Comparison of ENCODE assay signal across 8 mouse cellular contexts in genomic region chrX:107815502-107816217, GRCm38 (mm10). TPM values are rescaled to one million over a fixed set of nuclear protein-coding genes. Genes with fewer than 3 reads are reported as not detected.
DNase-seq lines count a peak whose midpoint lies in the region; ATAC-seq lines count a peak whose summit lies in the region.

No protein-coding gene starts in this region.

- H3K4me1 ChIP-seq in forebrain, embryonic 14.5 days (ENCODE audit: control insufficient read depth, insufficient read depth, low read length), result no peaks in the 10 kb centered on the region
- H3K4me1 ChIP-seq in hindbrain, embryonic 12.5 days, result no peaks in the 10 kb centered on the region

- H3K36me3 ChIP-seq in forebrain, embryonic 14.5 days (ENCODE audit: control insufficient read depth, insufficient read depth, low read length), result no peaks in the 10 kb centered on the region
- H3K36me3 ChIP-seq in hindbrain, embryonic 12.5 days, result no peaks in the 10 kb centered on the region

- no peaks in the 10 kb centered on the region for H3K9me3 ChIP-seq in forebrain, embryonic 14.5 days (replicated peaks; ENCODE audit: control insufficient read depth, low read length)
- no peaks in the 10 kb centered on the region for H3K9me3 ChIP-seq in hindbrain, embryonic 12.5 days (replicated peaks)

- peak; percentile 75 for ATAC-seq in forebrain, embryonic 14.5 days
- ATAC-seq in hindbrain, embryonic 12.5 days (ENCODE audit: low FRiP score), result peak; percentile 86
- ATAC-seq in megakaryocyte, adult 5-6 weeks (ENCODE audit: poor library complexity, severe bottlenecking), result peak; percentile 49

- no peaks in the 10 kb centered on the region for H3K27me3 ChIP-seq in forebrain, embryonic 14.5 days (replicated peaks; ENCODE audit: control insufficient read depth, insufficient read depth, low read length)
- H3K27me3 ChIP-seq in hindbrain, embryonic 12.5 days, result no peaks in the 10 kb centered on the region

- peak; percentile 4 for DNase-seq in embryo, embryonic 10 days (ENCODE audit: low spot score)
- DNase-seq in embryo, embryonic 9.5 days (ENCODE audit: extremely low spot score), result no peak
- peak; percentile 46 for DNase-seq in cerebellum, adult 11 months
- DNase-seq in forebrain, embryonic 14.5 days (ENCODE audit: low spot score), result peak; percentile 20
- peak; percentile 2 to 6 for DNase-seq in layer of hippocampus, postnatal 36 days
- peak; percentile 8 for DNase-seq in right cerebral cortex, postnatal 4 days

- 30% methylated on average over 29 of the region's 32 CpGs for WGBS in forebrain, embryonic 14.5 days
- WGBS in hindbrain, embryonic 12.5 days, result 23% methylated on average over 32 of the region's 32 CpGs

- no peak overlapping the region for H3K27ac ChIP-seq in forebrain, embryonic 14.5 days (ENCODE audit: low read depth, low read length)
- no peak overlapping the region for H3K27ac ChIP-seq in hindbrain, embryonic 12.5 days

- peak overlapping the region; percentile 53 for H3K4me2 ChIP-seq in forebrain, embryonic 14.5 days (ENCODE audit: low read length)
- peak overlapping the region; percentile 54 for H3K4me2 ChIP-seq in hindbrain, embryonic 12.5 days (replicated peaks)

- H3K4me3 ChIP-seq in forebrain, embryonic 14.5 days (ENCODE audit: low read depth, low read length), result peak overlapping the region; percentile 47
- peak overlapping the region; percentile 53 for H3K4me3 ChIP-seq in hindbrain, embryonic 12.5 days

- peak overlapping the region; percentile 69 for H3K9ac ChIP-seq in forebrain, embryonic 14.5 days (ENCODE audit: low read length)
- H3K9ac ChIP-seq in hindbrain, embryonic 12.5 days, result peak overlapping the region; percentile 67

RNA-seq across cellular contexts. Expression of gene 2610002M06Rik, which starts 0.5 kb away (rescaled TPM):
- 13.6 and 16.7 TPM in 2 replicates for polyA plus RNA-seq in forebrain, embryonic 14.5 days (2014; fragmentation: Nextera tagmentation; extraction: Ambion mirVana)
- 11.0 and 12.1 TPM in 2 replicates for polyA plus RNA-seq in hindbrain, embryonic 12.5 days (2016; fragmentation: Nextera tagmentation; extraction: Ambion mirVana)
- 10 to 100 TPM; 30.9 to 31.5 TPM for total RNA-seq in layer of hippocampus, postnatal 36 days (2021)
- total RNA-seq in megakaryocyte, adult 5-6 weeks (2015), result 15.7 and 16.3 TPM in 2 replicates
- total RNA-seq in megakaryocyte, adult 5-6 weeks (2017), result 9.8 TPM in 2 replicates

RNA-seq across cellular contexts. Expression of gene Tent5d, which starts 23.3 kb away (rescaled TPM):
- 0.05 TPM in 1 of 2 replicates, not detected in the other for polyA plus RNA-seq in forebrain, embryonic 14.5 days (2014; fragmentation: Nextera tagmentation; extraction: Ambion mirVana)
- not detected in 2 replicates for polyA plus RNA-seq in hindbrain, embryonic 12.5 days (2016; fragmentation: Nextera tagmentation; extraction: Ambion mirVana)
- not detected for total RNA-seq in layer of hippocampus, postnatal 36 days (2021)
- not detected in 2 replicates for total RNA-seq in megakaryocyte, adult 5-6 weeks (2015)
- total RNA-seq in megakaryocyte, adult 5-6 weeks (2017), result 0.33 TPM in 1 of 2 replicates, not detected in the other
